Mouse (Mus musculus): ENCODE results near the gene Zfand2b. TPM values are rescaled to one million over a fixed set of nuclear protein-coding genes. Genes with fewer than 3 reads are reported as not detected.

The Zfand2b gene
- polyA plus RNA-seq, 1 experiment from 2014 or later = 40.6 TPM

GRCm38 (mm10) chr1:75217893-75218226, 49.4 kb downstream of the Zfand2b start:
- Histone ChIP-seq H3K4me1 (peaks cover 9% of the 10 kb centered on the region; the same call in 1 of the 2 replicates), H3K9ac (no peak overlapping the region), H3K4me3 (peak overlapping the region; percentile 50; the same call in 1 of the 2 replicates), H3K4me2 (replicated peaks) (peak overlapping the region; percentile 92), H3K27ac (no peak overlapping the region), H3K9me3 (no peaks in the 10 kb centered on the region), H3K36me3 (peaks cover 23% of the 10 kb centered on the region), H3K27me3 (peaks cover 62% of the 10 kb centered on the region)
- 5% methylated on average over 6 of the region's 6 CpGs for WGBS
- no peak for ATAC-seq (ENCODE audit: insufficient number of reproducible peaks, insufficient read depth, low FRiP score, low TSS enrichment)

GRCm38 (mm10) chr1:75218227-75219001, 50.0 kb downstream of the Zfand2b start:
- ATAC-seq (ENCODE audit: insufficient number of reproducible peaks, insufficient read depth, low FRiP score, low TSS enrichment) = no peak; the same call in 1 of the 2 replicates
- Histone ChIP-seq H3K4me1 (peaks cover 9% of the 10 kb centered on the region; the same call in 1 of the 2 replicates), H3K9me3 (no peaks in the 10 kb centered on the region), H3K4me2 (replicated peaks) (peak overlapping the region; percentile 92), H3K9ac (peak overlapping the region; percentile 39), H3K4me3 (peak overlapping the region; percentile 50), H3K36me3 (peaks cover 17% of the 10 kb centered on the region), H3K27me3 (peaks cover 62% of the 10 kb centered on the region), H3K27ac (no peak overlapping the region)
- WGBS = 1% methylated on average over 38 of the region's 38 CpGs

GRCm38 (mm10) chr1:75219078-75219477, 50.6 kb downstream of the Zfand2b start:
- H3K9me3 ChIP-seq = no peaks in the 10 kb centered on the region
- WGBS = under 1% methylated on average over 24 of the region's 24 CpGs
- H3K36me3 ChIP-seq = peaks cover 10% of the 10 kb centered on the region
- peak overlapping the region; percentile 50 for H3K4me3 ChIP-seq
- no peak overlapping the region for H3K27ac ChIP-seq
- H3K4me1 ChIP-seq = peaks cover 9% of the 10 kb centered on the region; the same call in 1 of the 2 replicates
- peak overlapping the region; percentile 92 for H3K4me2 ChIP-seq (replicated peaks)
- peak; percentile 41; the same call in 1 of the 2 replicates for ATAC-seq (ENCODE audit: insufficient number of reproducible peaks, insufficient read depth, low FRiP score, low TSS enrichment)
- H3K9ac ChIP-seq = peak overlapping the region; percentile 39
- H3K27me3 ChIP-seq = peaks cover 62% of the 10 kb centered on the region

- no peak; the same call in 1 of the 2 replicates for ATAC-seq (ENCODE audit: insufficient number of reproducible peaks, insufficient read depth, low FRiP score, low TSS enrichment)
- Histone ChIP-seq H3K27ac (no peak within 1 kb of the TSS), H3K4me2 (replicated peaks) (peak within 1 kb of the TSS; percentile 92)
Measured at GRCm38 (mm10) chr1:75219531-75219930, 51.1 kb downstream of the Zfand2b start, which contains the start of gene Tuba4a. TSS of gene Tuba4a (minus strand) at chr1:75219865.

More at GRCm38 (mm10) chr1:75219531-75219930, 51.1 kb downstream of the Zfand2b start, which contains the start of gene Tuba4a:
- Histone ChIP-seq H3K4me3 (peak within 1 kb of the TSS; percentile 50), H3K4me1 (peaks cover 9% of the 10 kb centered on the region; the same call in 1 of the 2 replicates), H3K9me3 (no peaks in the 10 kb centered on the region), H3K36me3 (peaks cover 6% of the 10 kb centered on the region), H3K9ac (peak within 1 kb of the TSS; percentile 39), H3K27me3 (peaks cover 62% of the 10 kb centered on the region)
- under 1% methylated on average over 34 of the region's 34 CpGs for WGBS

Small RNA genes lying within 50 kb of the gene (microRNA-seq; reads per million reads assigned to microRNA genes)
- not detected for gene Gm27943

Other genes starting within 250 kb of the Zfand2b start
- gene Cfap65, start 233.0 kb upstream of the Zfand2b start, polyA plus RNA-seq (2016; fragmentation: Nextera tagmentation; extraction: Ambion mirVana) = 0.04 and 0.06 TPM in 2 replicates
- gene Ihh, start 217.0 kb upstream of the Zfand2b start, polyA plus RNA-seq (2016; fragmentation: Nextera tagmentation; extraction: Ambion mirVana) = 0.18 and 0.60 TPM in 2 replicates
- gene Nhej1, start 43.4 kb upstream of the Zfand2b start, polyA plus RNA-seq (2016; fragmentation: Nextera tagmentation; extraction: Ambion mirVana) = 10.9 and 11.3 TPM in 2 replicates
- gene Slc23a3, start 34.8 kb upstream of the Zfand2b start, polyA plus RNA-seq (2016; fragmentation: Nextera tagmentation; extraction: Ambion mirVana) = 0.08 and 0.10 TPM in 2 replicates
- 45.1 and 46.2 TPM in 2 replicates for gene Cnppd1, start 25.9 kb upstream of the Zfand2b start, polyA plus RNA-seq (2016; fragmentation: Nextera tagmentation; extraction: Ambion mirVana)
- gene Retreg2, start 25.9 kb upstream of the Zfand2b start, polyA plus RNA-seq (2016; fragmentation: Nextera tagmentation; extraction: Ambion mirVana) = 43.4 and 46.7 TPM in 2 replicates
- 30.8 and 35.7 TPM in 2 replicates for gene Abcb6, start 11.7 kb downstream of the Zfand2b start, polyA plus RNA-seq (2016; fragmentation: Nextera tagmentation; extraction: Ambion mirVana)
- gene Ankzf1, start 23.5 kb downstream of the Zfand2b start, polyA plus RNA-seq (2016; fragmentation: Nextera tagmentation; extraction: Ambion mirVana) = 27.6 and 31.5 TPM in 2 replicates
- gene Atg9a, start 23.6 kb downstream of the Zfand2b start, polyA plus RNA-seq (2016; fragmentation: Nextera tagmentation; extraction: Ambion mirVana) = 29.0 and 32.5 TPM in 2 replicates
- 21.6 and 21.7 TPM in 2 replicates for gene Glb1l, start 42.2 kb downstream of the Zfand2b start, polyA plus RNA-seq (2016; fragmentation: Nextera tagmentation; extraction: Ambion mirVana)
- gene Stk16, start 42.2 kb downstream of the Zfand2b start, polyA plus RNA-seq (2016; fragmentation: Nextera tagmentation; extraction: Ambion mirVana) = 132 and 138 TPM in 2 replicates
- gene Tuba4a, start 51.2 kb downstream of the Zfand2b start, polyA plus RNA-seq (2016; fragmentation: Nextera tagmentation; extraction: Ambion mirVana) = 16.2 and 18.7 TPM in 2 replicates
- not detected in 2 replicates for gene A630095N17Rik, start 63.5 kb downstream of the Zfand2b start, polyA plus RNA-seq (2016; fragmentation: Nextera tagmentation; extraction: Ambion mirVana)
- gene Dnajb2, start 67.8 kb downstream of the Zfand2b start, polyA plus RNA-seq (2016; fragmentation: Nextera tagmentation; extraction: Ambion mirVana) = 40.0 and 45.0 TPM in 2 replicates
- 2.0 and 2.5 TPM in 2 replicates for gene Ptprn, start 95.9 kb downstream of the Zfand2b start, polyA plus RNA-seq (2016; fragmentation: Nextera tagmentation; extraction: Ambion mirVana)
- 1.8 and 5.4 TPM in 2 replicates for gene Resp18, start 109.8 kb downstream of the Zfand2b start, polyA plus RNA-seq (2016; fragmentation: Nextera tagmentation; extraction: Ambion mirVana)
- gene Dnpep, start 149.3 kb downstream of the Zfand2b start, polyA plus RNA-seq (2016; fragmentation: Nextera tagmentation; extraction: Ambion mirVana) = 136 and 143 TPM in 2 replicates
- gene Des, start 191.7 kb downstream of the Zfand2b start, polyA plus RNA-seq (2016; fragmentation: Nextera tagmentation; extraction: Ambion mirVana) = 15.9 and 20.1 TPM in 2 replicates
- gene Speg, start 206.7 kb downstream of the Zfand2b start, polyA plus RNA-seq (2016; fragmentation: Nextera tagmentation; extraction: Ambion mirVana) = 26.1 and 26.7 TPM in 2 replicates

All from embryonic facial prominence, embryonic 12.5 days (tissue).